11 mouse cellular contexts compared by ENCODE assay signal in genomic region chr4:117477401-117477800, GRCm38 (mm10). TPM values are rescaled to one million over a fixed set of nuclear protein-coding genes. Genes with fewer than 3 reads are reported as not detected.
A peak's percentile ranks its signal among the peaks of the same experiment; 100 is the strongest.
DNase-seq lines count a peak whose midpoint lies in the region; ATAC-seq lines count a peak whose summit lies in the region.
"Had no signal": no experiment of that assay in that cellular context is flagged by ENCODE, and none has a peak within 500 bp of the region (broad histone marks: within the 10 kb centered on the region; RNA-seq: fewer than 3 reads in every experiment).

No protein-coding gene starts in this region.

- H3K4me3 ChIP-seq in kidney, embryonic 14.5 days (ENCODE audit: low read length), result no peak overlapping the region
- H3K4me3 ChIP-seq in kidney, embryonic 15.5 days (replicated peaks), result no peak overlapping the region

- peaks cover 16% of the 10 kb centered on the region; the same call in 1 of the 2 replicates for H3K4me1 ChIP-seq in kidney, embryonic 14.5 days (ENCODE audit: control insufficient read depth, insufficient read depth, low read length)
- peaks cover 28% of the 10 kb centered on the region for H3K4me1 ChIP-seq in kidney, embryonic 15.5 days

- WGBS in kidney, embryonic 14.5 days, result 48% methylated on average over 5 of the region's 5 CpGs
- 41% methylated on average over 5 of the region's 5 CpGs for WGBS in kidney, embryonic 15.5 days

- H3K27ac ChIP-seq in kidney, embryonic 14.5 days (ENCODE audit: low read depth, low read length), result no peak overlapping the region
- H3K27ac ChIP-seq in kidney, embryonic 15.5 days, result no peak overlapping the region

- H3K36me3 ChIP-seq in kidney, embryonic 14.5 days (ENCODE audit: control insufficient read depth, insufficient read depth, low read length), result no peaks in the 10 kb centered on the region
- H3K36me3 ChIP-seq in kidney, embryonic 15.5 days, result no peaks in the 10 kb centered on the region

- H3K9ac ChIP-seq in kidney, embryonic 14.5 days (ENCODE audit: low read depth, low read length), result 0 out of 2 replicates have a peak overlapping the region, but pooled peaks have one; percentile 18
- no peak overlapping the region for H3K9ac ChIP-seq in kidney, embryonic 15.5 days

- H3K9me3 ChIP-seq in kidney, embryonic 14.5 days (ENCODE audit: control insufficient read depth, low read length), result no peaks in the 10 kb centered on the region
- H3K9me3 ChIP-seq in kidney, embryonic 15.5 days (replicated peaks), result no peaks in the 10 kb centered on the region

- H3K4me2 ChIP-seq in kidney, embryonic 14.5 days (replicated peaks; ENCODE audit: low read depth, low read length), result no peak overlapping the region
- no peak overlapping the region for H3K4me2 ChIP-seq in kidney, embryonic 15.5 days

- peaks cover 43% of the 10 kb centered on the region for H3K27me3 ChIP-seq in kidney, embryonic 14.5 days (ENCODE audit: control insufficient read depth, insufficient read depth, low read length)
- peaks cover 89% of the 10 kb centered on the region for H3K27me3 ChIP-seq in kidney, embryonic 15.5 days

- DNase-seq in spleen, postnatal 4 days (ENCODE audit: low spot score in 2 of 2), result peak; percentile 69 to 85
- DNase-seq in spleen, postnatal 36 days (ENCODE audit: low spot score in 2 of 2), result no peak
- peak; percentile 54 for DNase-seq in brain, adult 2 months (ENCODE audit: low read depth, low spot score)
- DNase-seq in urinary bladder, adult 2 months (ENCODE audit: low spot score), result no peak
- no peak for DNase-seq in right cerebral cortex, postnatal 4 days
- DNase-seq: cerebellum, adult 9-11 months; heart, postnatal 36 days; kidney, adult 18-20 months had no signal

- no peak for ATAC-seq in kidney, embryonic 14.5 days (ENCODE audit: low FRiP score, low TSS enrichment)
- no peak for ATAC-seq in kidney, embryonic 15.5 days (replicated peaks; ENCODE audit: low FRiP score)
- peak; percentile 26 for ATAC-seq in megakaryocyte progenitor cell, adult 5-6 weeks (replicated peaks; ENCODE audit: poor library complexity)

RNA-seq across cellular contexts. Expression of gene Rnf220, which starts 19.5 kb away (rescaled TPM):
- 50.8 and 59.3 TPM in 2 replicates for polyA plus RNA-seq in kidney, embryonic 14.5 days (2014; fragmentation: Nextera tagmentation; extraction: Ambion mirVana)
- polyA plus RNA-seq in kidney, embryonic 15.5 days (2015; fragmentation: Nextera tagmentation; extraction: Ambion mirVana), result 68.7 and 69.5 TPM in 2 replicates
- total RNA-seq in megakaryocyte progenitor cell, adult 5-6 weeks (2015), result 52.9 and 63.3 TPM in 2 replicates
- total RNA-seq in megakaryocyte progenitor cell, adult 5-6 weeks (2017), result 83.9 and 96.5 TPM in 2 replicates
- polyA plus RNA-seq in urinary bladder, adult 2 months (2012; rRNA removed), result 66.2 and 76.1 TPM in 2 replicates

Comparison
In these comparisons a context has a peak if more than half of its experiments do, and no peak if none do; other contexts are left out.
1. DNase-seq: peak in spleen, postnatal 4 days (2 of 2) and brain, adult 2 months (single experiment); none in spleen, postnatal 36 days (0 of 2), urinary bladder, adult 2 months (single experiment) and right cerebral cortex, postnatal 4 days (single experiment).